Mouse (Mus musculus) CH12.LX (cell line): ENCODE measurements at regions not wholly inside any gene's neighbourhood (a gene's known extent, or its start where the extent isn't known, plus 50 kb on each side); places are given as distances from the start of the nearest gene placed in this dataset.

Experiments used
- DNase-seq: peaks from one replicate; pipeline ENCODE4 v3.0.0-alpha.2; 2013; ENCODE audit errors: extremely low read depth
- H3K27ac ChIP-seq: 2 replicates; pipeline ENCODE4 v1.5.1; 2012; ENCODE audit warnings: low read depth, mild to moderate bottlenecking, control low read depth, moderate library complexity; ENCODE audit not compliant: insufficient read depth
- H3K27me3 ChIP-seq: replicated peaks from 2 replicates; pipeline ENCODE3; 2012; ENCODE audit warnings: inconsistent platforms
- H3K36me3 ChIP-seq, 2 experiments: replicated peaks in 1 of 2; 2 replicates each; pipeline versions ENCODE3 to v1.6.1; 2012; ENCODE audit warnings: inconsistent platforms in 1 of 2, low read length in 1 of 2, mild to moderate bottlenecking in 1 of 2, mixed read lengths in 1 of 2, moderate library complexity in 1 of 2; ENCODE audit not compliant: control insufficient read depth in 1 of 2, insufficient read depth in 1 of 2
- H3K4me1 ChIP-seq, 2 experiments: 2 replicates each; pipeline ENCODE4 v1.6.1; 2012; ENCODE audit warnings: inconsistent platforms in 1 of 2, moderate library complexity in 1 of 2; ENCODE audit not compliant: insufficient read depth in 2 of 2, control insufficient read depth in 1 of 2
- H3K4me2 ChIP-seq: 2 replicates; pipeline ENCODE4 v1.6.1; 2012; ENCODE audit warnings: low read depth, mild to moderate bottlenecking, control low read depth; ENCODE audit not compliant: poor library complexity, insufficient read depth, severe bottlenecking
- H3K4me3 ChIP-seq, 3 experiments: fragments of 150-350 bp in 1 of 3; sonication (generic) in 1 of 3; replicated peaks in 1 of 3; 2 replicates each; pipeline versions ENCODE3 to v1.5.1; 2011 to 2012; ENCODE audit warnings: low read depth in 2 of 3, low read length in 2 of 3, mild to moderate bottlenecking in 2 of 3, moderate library complexity in 2 of 3, control low read depth in 1 of 3, improper control_type of control experiment in 1 of 3, inconsistent platforms in 1 of 3, mixed read lengths in 1 of 3; ENCODE audit not compliant: poor library complexity in 1 of 3
- H3K79me2 ChIP-seq: replicated peaks from 2 replicates; pipeline ENCODE4 v1.6.1; 2012; ENCODE audit warnings: mild to moderate bottlenecking, moderate library complexity; ENCODE audit not compliant: control insufficient read depth, poor library complexity, insufficient read depth, severe bottlenecking; ENCODE audit errors: extremely low read depth
- H3K9ac ChIP-seq: 2 replicates; pipeline ENCODE4 v1.6.1; 2012; ENCODE audit warnings: low read depth, mild to moderate bottlenecking, control low read depth, moderate library complexity; ENCODE audit not compliant: insufficient read depth
- H3K9me3 ChIP-seq: replicated peaks from 2 replicates; pipeline ENCODE3; 2012; ENCODE audit warnings: low read length, inconsistent platforms, mixed read lengths
- BHLHE40 ChIP-seq: IDR thresholded peaks from 2 replicates; pipeline ENCODE4 v1.6.1; 2011; ENCODE audit warnings: mild to moderate bottlenecking, low read depth, low read length, improper control_type of control experiment
- CHD1 ChIP-seq: IDR thresholded peaks from 2 replicates; pipeline ENCODE4 v1.6.1; 2012; ENCODE audit warnings: low read depth, low read length, improper control_type of control experiment, inconsistent platforms
- CHD2 ChIP-seq: IDR thresholded peaks from 2 replicates; pipeline ENCODE4 v1.6.1; 2011; ENCODE audit warnings: low read length, improper control_type of control experiment
- CTCF ChIP-seq, 2 experiments: IDR thresholded peaks in 1 of 2; conservative IDR thresholded peaks in 1 of 2; 2 replicates each; pipeline ENCODE4 v1.5.1; 2011 to 2012; ENCODE audit warnings: low read depth in 2 of 2, low read length in 2 of 2, improper control_type of control experiment in 1 of 2, inconsistent platforms in 1 of 2, mild to moderate bottlenecking in 1 of 2, moderate library complexity in 1 of 2
- ELF1 ChIP-seq: IDR thresholded peaks from 2 replicates; pipeline ENCODE4 v1.6.1; 2014; ENCODE audit warnings: low read depth, mild to moderate bottlenecking, inconsistent platforms, low read length, improper control_type of control experiment
- EP300 ChIP-seq: IDR thresholded peaks from 2 replicates; pipeline ENCODE4 v1.6.1; 2011; ENCODE audit warnings: low read length, improper control_type of control experiment
- ETS1 ChIP-seq: conservative IDR thresholded peaks from 2 replicates; pipeline ENCODE4 v1.6.1; 2012; ENCODE audit warnings: low read depth, mild to moderate bottlenecking, inconsistent platforms, low read length, improper control_type of control experiment, moderate library complexity
- HCFC1 ChIP-seq: IDR thresholded peaks from 2 replicates; pipeline ENCODE4 v1.6.1; 2012; ENCODE audit warnings: low read depth, mild to moderate bottlenecking, inconsistent platforms, low read length, improper control_type of control experiment
- KAT2A ChIP-seq: IDR thresholded peaks from 2 replicates; pipeline ENCODE4 v1.6.1; 2012; ENCODE audit warnings: low read length, improper control_type of control experiment, inconsistent platforms; ENCODE audit not compliant: insufficient replicate concordance
- MAFK ChIP-seq: IDR thresholded peaks from 2 replicates; pipeline ENCODE4 v1.6.1; 2011; ENCODE audit warnings: low read length, improper control_type of control experiment; ENCODE audit not compliant: insufficient replicate concordance
- MAX ChIP-seq: IDR thresholded peaks from 2 replicates; pipeline ENCODE4 v1.6.1; 2011; ENCODE audit warnings: low read length, improper control_type of control experiment
- MAZ ChIP-seq: IDR thresholded peaks from 2 replicates; pipeline ENCODE4 v1.6.1; 2012; ENCODE audit warnings: low read depth, mild to moderate bottlenecking, inconsistent platforms, low read length, improper control_type of control experiment, moderate library complexity
- MYC ChIP-seq: IDR thresholded peaks from 2 replicates; pipeline ENCODE4 v1.6.1; 2011; ENCODE audit warnings: low read depth, mild to moderate bottlenecking, improper control_type of control experiment, low read length
- NELFE ChIP-seq: IDR thresholded peaks from 2 replicates; pipeline ENCODE4 v1.6.1; 2011; ENCODE audit warnings: low read depth, low read length, improper control_type of control experiment
- PAX5 ChIP-seq: IDR thresholded peaks from 2 replicates; pipeline ENCODE4 v1.6.1; 2012; ENCODE audit warnings: low read length, inconsistent platforms, mixed read lengths
- POLR2A ChIP-seq: IDR thresholded peaks from 2 replicates; pipeline ENCODE4 v1.6.1; 2011; ENCODE audit warnings: low read depth, mild to moderate bottlenecking, improper control_type of control experiment, low read length
- POLR2AphosphoS2 ChIP-seq: IDR thresholded peaks from 2 replicates; pipeline ENCODE4 v1.6.1; 2011; ENCODE audit warnings: low read depth, low read length, improper control_type of control experiment
- RAD21 ChIP-seq: IDR thresholded peaks from 2 replicates; pipeline ENCODE4 v1.6.1; 2011; ENCODE audit warnings: low read depth, mild to moderate bottlenecking, low read length, improper control_type of control experiment, moderate library complexity
- RCOR1 ChIP-seq: conservative IDR thresholded peaks from 2 replicates; pipeline ENCODE4 v1.6.1; 2012; ENCODE audit warnings: low read depth, mild to moderate bottlenecking, inconsistent platforms, low read length, improper control_type of control experiment
- SIN3A ChIP-seq: IDR thresholded peaks from 2 replicates; pipeline ENCODE4 v1.6.1; 2012; ENCODE audit warnings: low read length, improper control_type of control experiment, inconsistent platforms
- TBP ChIP-seq: conservative IDR thresholded peaks from 2 replicates; pipeline ENCODE4 v1.6.1; 2011; ENCODE audit warnings: low read depth, low read length, improper control_type of control experiment
- TCF12 ChIP-seq: IDR thresholded peaks from 2 replicates; pipeline ENCODE4 v1.6.1; 2014; ENCODE audit warnings: low read depth, mild to moderate bottlenecking, inconsistent platforms, low read length, improper control_type of control experiment
- UBTF ChIP-seq: IDR thresholded peaks from 2 replicates; pipeline ENCODE4 v1.6.1; 2012; ENCODE audit warnings: low read depth, mild to moderate bottlenecking, inconsistent platforms, low read length, improper control_type of control experiment, moderate library complexity
- USF2 ChIP-seq: conservative IDR thresholded peaks from 2 replicates; pipeline ENCODE4 v1.6.1; 2011; ENCODE audit warnings: low read depth, low read length, improper control_type of control experiment
- ZNF384 ChIP-seq: IDR thresholded peaks from 2 replicates; pipeline ENCODE4 v1.6.1; 2012; ENCODE audit warnings: low read depth, low read length, improper control_type of control experiment, inconsistent platforms
- dilution Hi-C: fragments of 300-500 bp; cut with MboI; formaldehyde crosslinking; loops from 2 replicates; pipeline ENCODE4 v1.14.3; 2020; ENCODE audit warnings: low sequenced_read_pairs; ENCODE audit not compliant: extremely low pct_unique_long_range_greater_than_20kb, extremely low pct_ligation_motif_present
- in situ Hi-C: fragments of 300-500 bp; cut with MboI; formaldehyde crosslinking; loops from 3 replicates; pipeline ENCODE4 v1.14.3; 2019; ENCODE audit warnings: low sequenced_read_pairs, low pct_ligation_motif_present, low pct_unique_long_range_greater_than_20kb, mixed read lengths

GRCm38 (mm10) chr11:63677921-63678320, 244.2 kb downstream of the Hs3st3b1 start:
- in situ Hi-C loops, result no loop called here

GRCm38 (mm10) chr11:63678382-63678905, 243.6 kb downstream of the Hs3st3b1 start:
- no peak overlapping the region for H3K4me2 ChIP-seq
- no peak overlapping the region for H3K9ac ChIP-seq
- H3K4me1 ChIP-seq, result no peaks in the 10 kb centered on the region
- TF ChIP-seq MAFK, result no peak
- TF ChIP-seq SIN3A, result no peak
- no peak for TF ChIP-seq TCF12
- TF ChIP-seq ETS1, result no peak
- TF ChIP-seq CTCF (conservative IDR thresholded peaks at IDR 0.05 in 1 of 2, IDR thresholded peaks at IDR 0.05 in 1 of 2; ENCODE audit: low read depth in 2 of 2, low read length in 2 of 2), result no peak
- TF ChIP-seq UBTF, result no peak
- no peak for TF ChIP-seq MAZ
- no peak for TF ChIP-seq TBP
- TF ChIP-seq POLR2A, result no peak
- no peak for TF ChIP-seq KAT2A
- TF ChIP-seq PAX5, result no peak
- TF ChIP-seq RAD21, result no peak
- no peak overlapping the region for H3K27ac ChIP-seq
- no peak for DNase-seq
- peaks cover 3% of the 10 kb centered on the region for H3K9me3 ChIP-seq
- H3K36me3 ChIP-seq, result no peaks in the 10 kb centered on the region
- no peaks in the 10 kb centered on the region for H3K27me3 ChIP-seq
- H3K79me2 ChIP-seq, result no peaks in the 10 kb centered on the region
- dilution Hi-C loops, result no loop called here
- in situ Hi-C loops, result no loop called here
- no peak overlapping the region for H3K4me3 ChIP-seq

More at GRCm38 (mm10) chr11:63677921-63678320, 244.2 kb downstream of the Hs3st3b1 start:
- H3K27me3 ChIP-seq, result no peaks in the 10 kb centered on the region
- DNase-seq, result no peak
- H3K4me2 ChIP-seq, result no peak overlapping the region
- no peak for TF ChIP-seq UBTF
- no peak for TF ChIP-seq CTCF (conservative IDR thresholded peaks at IDR 0.05 in 1 of 2, IDR thresholded peaks at IDR 0.05 in 1 of 2; ENCODE audit: low read depth in 2 of 2, low read length in 2 of 2)
- TF ChIP-seq BHLHE40, result no peak
- no peak for TF ChIP-seq TBP
- no peak for TF ChIP-seq KAT2A
- TF ChIP-seq CHD1, result no peak
- TF ChIP-seq NELFE, result no peak
- TF ChIP-seq PAX5, result no peak
- H3K79me2 ChIP-seq, result no peaks in the 10 kb centered on the region
- peaks cover 3% of the 10 kb centered on the region for H3K9me3 ChIP-seq
- H3K4me3 ChIP-seq, result no peak overlapping the region
- dilution Hi-C loops, result no loop called here
- H3K9ac ChIP-seq, result no peak overlapping the region
- H3K27ac ChIP-seq, result no peak overlapping the region
- no peaks in the 10 kb centered on the region for H3K36me3 ChIP-seq
- H3K4me1 ChIP-seq, result no peaks in the 10 kb centered on the region

- Histone ChIP-seq H3K9ac (no peak overlapping the region), H3K4me3 (no peak overlapping the region), H3K79me2 (no peaks in the 10 kb centered on the region), H3K4me1 (no peaks in the 10 kb centered on the region), H3K4me2 (no peak overlapping the region), H3K27ac (no peak overlapping the region), H3K9me3 (peaks cover 3% of the 10 kb centered on the region), H3K27me3 (no peaks in the 10 kb centered on the region), H3K36me3 (no peaks in the 10 kb centered on the region)
- dilution Hi-C loops (no loop called here), in situ Hi-C loops (no loop called here)
- no peak for DNase-seq
- no peak for TF ChIP-seq TCF12
- no peak for TF ChIP-seq BHLHE40
- TF ChIP-seq ZNF384, result no peak
- TF ChIP-seq RCOR1, result no peak
- TF ChIP-seq HCFC1, result no peak
- no peak for TF ChIP-seq POLR2A
- TF ChIP-seq MYC, result no peak
- TF ChIP-seq CHD2, result no peak
- TF ChIP-seq ELF1, result no peak
- no peak for TF ChIP-seq POLR2AphosphoS2
- TF ChIP-seq MAX, result no peak
- TF ChIP-seq USF2, result no peak
- no peak for TF ChIP-seq EP300
Observed at GRCm38 (mm10) chr11:63679491-63679890, 242.6 kb downstream of the Hs3st3b1 start.
